Mouse (Mus musculus) forelimb bud, embryonic 11.5 days (tissue): ENCODE results near the gene Phf21b.
A peak's percentile ranks its signal among the peaks of the same experiment; 100 is the strongest.
"Not testable (repeated sequence)": the region's sequence is repeated elsewhere in the genome, so short reads cannot be mapped to it uniquely, and the experiment has no call there.

Source experiments
- DNase-seq: peaks from one replicate; pipeline ENCODE4 v3.0.0-alpha.2; 2012; ENCODE audit warnings: low read depth, low spot score

The Phf21b gene

GRCm38 (mm10) chr15:84856006-84856995, at the start of gene Phf21b:
Gene Phf21b (minus strand): TSS chr15:84856049.
- peak; percentile 79 for DNase-seq

- no peak for DNase-seq
Observed at GRCm38 (mm10) chr15:84903843-84904385, 48.1 kb upstream of the Phf21b start.

GRCm38 (mm10) chr15:84898077-84898476, 42.2 kb upstream of the Phf21b start:
- peak; percentile 25 for DNase-seq

- no peak for DNase-seq
Observed at GRCm38 (mm10) chr15:84896664-84897063, 40.8 kb upstream of the Phf21b start.

- not testable (repeated sequence) for DNase-seq
Observed at GRCm38 (mm10) chr15:84896216-84896615, 40.4 kb upstream of the Phf21b start.

GRCm38 (mm10) chr15:84891658-84892057, 35.8 kb upstream of the Phf21b start:
- peak; percentile 80 for DNase-seq

GRCm38 (mm10) chr15:84891246-84891645, 35.4 kb upstream of the Phf21b start:
- DNase-seq, result no peak

GRCm38 (mm10) chr15:84888066-84888465, 32.2 kb upstream of the Phf21b start:
- no peak for DNase-seq

GRCm38 (mm10) chr15:84877029-84877815, 21.4 kb upstream of the Phf21b start:
- DNase-seq, result no peak

GRCm38 (mm10) chr15:84873867-84874266, 18.0 kb upstream of the Phf21b start:
- DNase-seq, result no peak

- no peak for DNase-seq
Observed at GRCm38 (mm10) chr15:84873079-84873478, 17.2 kb upstream of the Phf21b start.

GRCm38 (mm10) chr15:84871802-84872201, 16.0 kb upstream of the Phf21b start:
- no peak for DNase-seq

- no peak for DNase-seq
Observed at GRCm38 (mm10) chr15:84861911-84862310, 6.1 kb upstream of the Phf21b start.

- DNase-seq, result no peak
Observed at GRCm38 (mm10) chr15:84857623-84858022, 1.8 kb upstream of the Phf21b start.

GRCm38 (mm10) chr15:84854921-84855901, 638 bp downstream of the Phf21b start:
- peak; percentile 20 for DNase-seq

GRCm38 (mm10) chr15:84854171-84854811, 1.6 kb downstream of the Phf21b start:
- DNase-seq, result no peak

- DNase-seq, result peak; percentile 60
Observed at GRCm38 (mm10) chr15:84853261-84854137, 2.4 kb downstream of the Phf21b start.

GRCm38 (mm10) chr15:84852457-84853070, 3.3 kb downstream of the Phf21b start:
- DNase-seq, result peak; percentile 57

GRCm38 (mm10) chr15:84850321-84850720, 5.5 kb downstream of the Phf21b start:
- DNase-seq, result no peak
